Mouse (Mus musculus) G1E (cell line): ENCODE results near the gene Prpsap1.

Experiments used
- CTCF ChIP-seq: IDR thresholded peaks from 2 replicates; pipeline ENCODE4 v1.5.1; 2012; ENCODE audit warnings: low read depth, low read length, inconsistent platforms, mixed read lengths
- GATA1 ChIP-seq: IDR thresholded peaks from 2 replicates; pipeline ENCODE4 v1.6.1; 2012; ENCODE audit warnings: borderline replicate concordance, low read length, inconsistent platforms, mixed read lengths
- TAL1 ChIP-seq: conservative IDR thresholded peaks from 2 replicates; pipeline ENCODE4 v1.6.1; 2012; ENCODE audit warnings: low read depth, low read length, inconsistent platforms, mixed read lengths

DNA sequence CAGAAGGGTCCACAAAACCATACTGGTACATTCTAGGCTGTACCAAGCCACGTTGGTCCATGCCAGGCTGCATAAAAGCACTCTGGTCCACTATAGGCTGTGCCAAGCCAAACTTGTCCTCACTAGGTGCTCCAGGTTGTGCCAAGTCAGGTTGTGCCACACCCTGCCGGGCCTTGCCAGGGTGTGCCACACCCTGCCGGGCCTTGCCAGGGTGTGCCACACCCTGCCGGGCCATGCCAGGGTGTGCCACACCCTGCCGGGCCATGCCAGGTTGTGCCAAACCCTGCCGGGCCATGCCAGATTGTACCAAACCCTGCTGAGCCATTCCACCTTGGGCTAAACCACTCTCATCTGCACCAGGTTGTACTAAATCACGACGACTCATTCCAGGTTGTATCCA lies 37.8 kb downstream of the Prpsap1 start:
- TF ChIP-seq GATA1 = no peak
- no peak for TF ChIP-seq TAL1
- TF ChIP-seq CTCF = no peak
